Mouse (Mus musculus) forebrain, embryonic 10.5 days (tissue): ENCODE results near the gene Wdr83os. TPM values are rescaled to one million over a fixed set of nuclear protein-coding genes. Genes with fewer than 3 reads are reported as not detected.
A peak's percentile ranks its signal among the peaks of the same experiment; 100 is the strongest.
"Not testable (repeated sequence)": the region's sequence is repeated elsewhere in the genome, so short reads cannot be mapped to it uniquely, and the experiment has no call there.

Experiments used
- DNase-seq: peaks from one replicate; pipeline ENCODE4 v3.0.0-alpha.2; 2017; ENCODE audit warnings: low spot score; ENCODE audit errors: extremely low spot score
- H3K27ac ChIP-seq: fragments of 300-500 bp; sonication (generic); 2 replicates; pipeline ENCODE4 v1.5.1; 2016; ENCODE audit warnings: mild to moderate bottlenecking
- H3K27me3 ChIP-seq: fragments of 300-500 bp; sonication (generic); 2 replicates; pipeline ENCODE4 v1.6.1; 2016; ENCODE audit warnings: mild to moderate bottlenecking; ENCODE audit not compliant: poor library complexity, severe bottlenecking
- H3K36me3 ChIP-seq: fragments of 300-500 bp; sonication (generic); replicated peaks from 2 replicates; pipeline ENCODE4 v1.6.1; 2016; ENCODE audit warnings: mild to moderate bottlenecking, moderate library complexity
- H3K4me1 ChIP-seq: fragments of 300-500 bp; sonication (generic); 2 replicates; pipeline ENCODE4 v1.6.1; 2016
- H3K4me3 ChIP-seq: fragments of 300-500 bp; sonication (generic); 2 replicates; pipeline ENCODE4 v1.5.1; 2016; ENCODE audit warnings: mild to moderate bottlenecking, moderate library complexity
- H3K9me3 ChIP-seq: fragments of 300-500 bp; sonication (generic); 2 replicates; pipeline ENCODE4 v1.6.1; 2016; ENCODE audit warnings: mild to moderate bottlenecking, moderate library complexity
- WGBS: fragments of 180-500 bp; shearing (Covaris S2); methylation state at CpG from one replicate; pipeline ENCODE4 v1.1.7; 2016; 5-methylcytosine and 5-hydroxymethylcytosine counted together
- polyA plus RNA-seq: library from polyadenylated mRNA; unstranded; fragments of >200 nt; fragmentation: Nextera tagmentation; extraction: Ambion mirVana; gene quantifications from 2 replicates; pipeline ENCODE4 v1.2.1, GENCODE M21; 2016

The Wdr83os gene
- polyA plus RNA-seq, 1 experiment from 2014 or later, result 142 TPM

GRCm38 (mm10) chr8:85076993-85077392 lies 3.5 kb upstream of the Wdr83os start:
- Histone ChIP-seq H3K4me3 (peak overlapping the region; percentile 25; the same call in 1 of the 2 replicates), H3K36me3 (peaks cover 66% of the 10 kb centered on the region), H3K27me3 (no peaks in the 10 kb centered on the region), H3K27ac (no peak overlapping the region), H3K4me1 (peaks cover 36% of the 10 kb centered on the region), H3K9me3 (no peaks in the 10 kb centered on the region)
- WGBS, result 2% methylated on average over 2 of the region's 2 CpGs
- peak; percentile 79 for DNase-seq

GRCm38 (mm10) chr8:85080214-85080531 lies 367 bp upstream of the Wdr83os start:
- Histone ChIP-seq H3K4me3 (peak overlapping the region; percentile 75), H3K9me3 (no peaks in the 10 kb centered on the region), H3K36me3 (peaks cover 47% of the 10 kb centered on the region), H3K27ac (peak overlapping the region; percentile 84), H3K4me1 (peaks cover 48% of the 10 kb centered on the region), H3K27me3 (no peaks in the 10 kb centered on the region)
- no peak for DNase-seq
- 1% methylated on average over 25 of the region's 25 CpGs for WGBS

GRCm38 (mm10) chr8:85081216-85081555 lies 646 bp downstream of the Wdr83os start, which contains the start of gene Wdr83:
Gene Wdr83 (minus strand): TSS chr8:85081306.
- Histone ChIP-seq H3K36me3 (peaks cover 44% of the 10 kb centered on the region), H3K27me3 (no peaks in the 10 kb centered on the region), H3K27ac (peak within 1 kb of the TSS; percentile 84), H3K9me3 (no peaks in the 10 kb centered on the region), H3K4me1 (peaks cover 48% of the 10 kb centered on the region), H3K4me3 (peak within 1 kb of the TSS; percentile 75)
- WGBS, result 2% methylated on average over 9 of the region's 9 CpGs
- peak; percentile 63 for DNase-seq

DNA sequence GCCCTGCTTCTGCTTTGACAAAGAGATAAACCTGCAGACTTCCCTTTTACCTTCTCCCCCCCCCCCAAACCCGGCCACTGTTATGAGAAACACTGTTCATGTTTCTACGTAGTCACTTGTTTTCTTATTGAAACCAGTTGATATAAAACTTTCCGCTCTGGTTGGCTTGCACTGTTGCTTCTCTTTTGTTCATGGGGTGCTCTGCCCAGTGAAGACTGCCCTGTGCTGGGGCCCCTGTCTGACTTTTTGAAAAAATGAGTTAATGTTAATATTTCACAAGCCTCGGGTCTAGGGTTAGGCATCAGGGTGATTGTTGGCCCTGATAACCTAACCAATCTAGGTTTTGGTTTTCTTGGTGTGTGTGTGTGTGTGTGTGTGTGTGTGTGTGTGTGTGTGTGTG lies 1.6 kb downstream of the Wdr83os start:
- not testable (repeated sequence) for H3K27me3 ChIP-seq, DNase-seq, H3K9me3 ChIP-seq, H3K27ac ChIP-seq
- 92% methylated on average over 4 of the region's 4 CpGs for WGBS
- Histone ChIP-seq H3K4me3 (peak overlapping the region; percentile 75; the same call in 1 of the 2 replicates), H3K4me1 (peaks cover 48% of the 10 kb centered on the region), H3K36me3 (peaks cover 42% of the 10 kb centered on the region)

DNA sequence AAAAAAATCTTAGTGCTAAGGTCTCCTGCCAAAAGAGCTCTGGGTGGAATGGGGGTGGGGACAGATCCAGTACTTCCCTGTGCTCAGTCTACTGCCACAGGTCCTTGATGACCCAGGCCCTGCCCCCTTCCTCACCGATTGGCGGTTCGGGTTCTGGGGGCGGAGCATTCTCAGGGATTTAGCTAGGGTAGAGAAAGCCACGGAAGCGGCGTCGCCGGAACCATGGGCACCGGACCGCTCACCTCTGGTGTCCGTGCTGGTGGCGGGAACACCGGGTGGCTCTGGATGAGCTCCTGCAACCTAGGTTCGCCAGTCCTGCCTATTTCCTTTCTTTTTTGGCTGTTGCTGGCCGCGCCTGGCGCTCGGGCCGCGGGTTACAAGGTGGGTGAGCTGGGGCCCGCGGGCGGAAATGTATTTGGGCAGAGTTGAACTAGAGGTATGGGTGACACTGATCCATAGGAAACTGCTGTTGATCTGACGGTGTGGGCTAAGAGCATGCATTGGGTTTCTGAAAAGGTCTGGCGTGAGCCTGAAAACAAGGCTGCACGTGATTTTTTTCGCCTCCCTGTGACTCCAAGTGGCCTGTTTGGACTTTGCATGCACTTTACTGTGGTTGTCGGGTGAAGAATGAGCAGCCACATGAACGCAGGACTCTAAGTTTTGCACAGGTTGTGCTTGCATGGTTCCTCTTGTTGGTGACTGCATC lies 2.7 kb downstream of the Wdr83os start, which contains the start of gene Man2b1:
Gene Man2b1 (plus strand): TSS at position 163 of the 706 bp plus-strand sequence.
- Histone ChIP-seq H3K27me3 (no peaks in the 10 kb centered on the region), H3K4me1 (peaks cover 48% of the 10 kb centered on the region), H3K4me3 (peak within 1 kb of the TSS; percentile 75), H3K36me3 (peaks cover 44% of the 10 kb centered on the region), H3K9me3 (no peaks in the 10 kb centered on the region), H3K27ac (peak within 1 kb of the TSS; percentile 83)
- peak; percentile 78 for DNase-seq
- 2% methylated on average over 30 of the region's 30 CpGs for WGBS

DNA sequence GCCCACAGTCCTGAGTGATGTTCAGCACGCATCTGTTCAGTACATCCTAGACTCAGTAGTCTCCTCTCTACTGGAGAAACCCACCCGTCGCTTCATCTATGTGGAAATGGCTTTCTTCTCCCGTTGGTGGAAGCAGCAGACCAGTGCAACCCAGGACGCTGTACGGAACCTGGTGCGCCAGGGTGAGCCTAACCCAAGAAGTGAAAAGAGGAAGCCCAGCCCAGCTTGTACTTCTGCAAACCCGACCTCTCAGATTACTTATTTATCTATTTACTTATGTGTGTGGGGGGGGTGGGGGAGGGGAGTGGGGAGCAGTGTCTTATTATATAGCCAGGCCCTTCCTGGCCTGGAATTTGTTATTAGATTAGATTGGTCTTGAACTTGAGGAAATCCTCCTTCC lies 4.1 kb downstream of the Wdr83os start:
- Histone ChIP-seq H3K27ac (no peak overlapping the region), H3K4me1 (peaks cover 40% of the 10 kb centered on the region), H3K4me3 (peak overlapping the region; percentile 66; the same call in 1 of the 2 replicates), H3K36me3 (peaks cover 45% of the 10 kb centered on the region), H3K9me3 (no peaks in the 10 kb centered on the region), H3K27me3 (no peaks in the 10 kb centered on the region)
- WGBS, result 92% methylated on average over 8 of the region's 8 CpGs
- DNase-seq, result no peak

DNA sequence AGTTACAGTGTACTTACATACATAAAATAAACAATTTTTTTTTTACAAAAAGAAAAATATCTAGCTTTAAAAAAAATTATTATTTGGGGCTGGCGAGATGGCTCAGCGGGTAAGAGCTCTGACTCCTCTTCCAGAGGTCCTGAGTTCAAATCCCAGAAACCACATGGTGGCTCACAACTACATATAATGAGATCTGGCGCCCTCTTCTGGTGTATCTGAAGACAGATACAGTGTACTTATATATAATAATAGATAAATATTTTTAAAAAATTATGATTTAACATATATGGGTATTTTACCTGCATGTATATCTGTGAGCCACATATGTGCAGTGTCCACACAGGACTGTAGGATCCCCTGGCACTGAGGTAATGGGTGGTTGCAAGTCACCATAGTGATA lies 5.7 kb downstream of the Wdr83os start:
- Histone ChIP-seq H3K4me1 (peaks cover 32% of the 10 kb centered on the region), H3K27ac (no peak overlapping the region), H3K36me3 (peaks cover 52% of the 10 kb centered on the region), H3K9me3 (no peaks in the 10 kb centered on the region), H3K4me3 (no peak overlapping the region), H3K27me3 (no peaks in the 10 kb centered on the region)
- WGBS, result 79% methylated on average over 3 of the region's 3 CpGs
- no peak for DNase-seq

DNA sequence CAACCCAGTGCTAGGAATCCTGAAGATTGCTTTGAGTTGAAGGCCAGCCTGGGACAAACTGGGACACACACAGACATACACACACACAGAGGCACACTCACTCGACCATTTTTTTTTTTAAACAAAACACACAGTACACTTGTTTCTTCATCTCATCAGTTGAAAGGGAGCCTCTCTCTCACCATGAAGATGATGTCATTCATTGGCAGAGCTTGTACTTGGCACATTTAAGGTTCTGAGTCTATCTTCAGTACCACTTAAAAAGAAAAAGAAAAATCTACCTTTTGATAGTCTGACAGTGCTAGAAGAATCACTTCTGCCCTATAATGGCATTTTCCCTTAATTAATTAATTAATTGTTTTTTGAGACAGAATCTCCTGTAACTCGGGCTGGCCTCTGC lies 8.2 kb downstream of the Wdr83os start:
- H3K4me1 ChIP-seq, result peaks cover 11% of the 10 kb centered on the region
- H3K27ac ChIP-seq, result no peak overlapping the region
- DNase-seq, result no peak
- no peaks in the 10 kb centered on the region for H3K27me3 ChIP-seq
- H3K9me3 ChIP-seq, result no peaks in the 10 kb centered on the region
- WGBS, result 84% methylated on average over 2 of the region's 2 CpGs
- H3K36me3 ChIP-seq, result peaks cover 71% of the 10 kb centered on the region
- no peak overlapping the region for H3K4me3 ChIP-seq

DNA sequence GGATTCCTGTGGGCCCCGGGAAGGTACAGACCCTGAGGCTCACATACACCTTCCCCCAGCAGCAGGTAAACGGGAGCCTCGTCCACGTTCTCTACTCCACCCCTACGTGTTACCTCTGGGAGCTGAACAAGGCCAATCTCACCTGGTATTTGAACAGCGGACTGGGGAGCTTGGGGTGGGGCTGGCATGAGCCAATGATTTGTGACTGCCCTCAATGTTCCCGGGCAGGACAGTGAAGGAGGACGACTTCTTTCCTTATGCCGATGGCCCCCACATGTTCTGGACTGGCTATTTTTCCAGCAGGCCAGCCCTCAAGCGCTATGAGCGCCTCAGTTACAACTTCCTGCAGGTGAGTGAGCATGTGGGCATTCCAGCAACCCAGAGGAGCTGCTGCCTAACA lies 10.3 kb downstream of the Wdr83os start:
- DNase-seq, result no peak
- Histone ChIP-seq H3K27ac (no peak overlapping the region), H3K9me3 (no peaks in the 10 kb centered on the region), H3K4me3 (no peak overlapping the region), H3K4me1 (0 out of 2 replicates have a peak, but pooled peaks cover 3% of the 10 kb centered on the region), H3K27me3 (no peaks in the 10 kb centered on the region), H3K36me3 (peaks cover 80% of the 10 kb centered on the region)
- 89% methylated on average over 11 of the region's 11 CpGs for WGBS

GRCm38 (mm10) chr8:85091526-85092090 lies 11.1 kb downstream of the Wdr83os start:
- Histone ChIP-seq H3K4me3 (no peak overlapping the region), H3K36me3 (peaks cover 85% of the 10 kb centered on the region), H3K27me3 (no peaks in the 10 kb centered on the region), H3K4me1 (0 out of 2 replicates have a peak, but pooled peaks cover 3% of the 10 kb centered on the region), H3K27ac (no peak overlapping the region), H3K9me3 (no peaks in the 10 kb centered on the region)
- WGBS, result 27% methylated on average over 21 of the region's 21 CpGs
- no peak for DNase-seq

DNA sequence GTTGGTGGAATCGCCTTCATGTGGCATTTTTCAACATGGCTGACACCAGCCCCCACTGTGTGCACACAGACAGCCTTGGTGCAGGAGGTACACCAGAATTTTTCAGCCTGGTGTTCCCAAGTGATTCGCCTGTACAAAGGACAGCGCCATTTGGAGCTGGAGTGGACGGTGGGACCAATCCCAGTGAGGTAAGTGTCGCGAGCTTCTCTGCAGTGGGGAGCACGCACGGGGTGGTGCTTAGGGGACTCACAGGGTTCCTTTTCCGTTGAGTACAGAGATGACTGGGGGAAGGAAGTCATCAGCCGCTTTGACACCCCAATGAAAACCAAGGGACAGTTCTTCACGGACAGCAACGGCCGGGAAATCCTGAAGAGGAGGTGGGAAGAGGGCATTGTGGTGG lies 14.5 kb downstream of the Wdr83os start:
- no peak overlapping the region for H3K27ac ChIP-seq
- no peak overlapping the region for H3K4me3 ChIP-seq
- H3K4me1 ChIP-seq, result 0 out of 2 replicates have a peak, but pooled peaks cover 3% of the 10 kb centered on the region
- WGBS, result 92% methylated on average over 13 of the region's 13 CpGs
- H3K36me3 ChIP-seq, result peaks cover 81% of the 10 kb centered on the region
- no peaks in the 10 kb centered on the region for H3K9me3 ChIP-seq
- no peak for DNase-seq
- H3K27me3 ChIP-seq, result no peaks in the 10 kb centered on the region

- no peaks in the 10 kb centered on the region for H3K27me3 ChIP-seq
- DNase-seq, result no peak
- no peaks in the 10 kb centered on the region for H3K9me3 ChIP-seq
- H3K4me3 ChIP-seq, result no peak overlapping the region
- H3K36me3 ChIP-seq, result peaks cover 81% of the 10 kb centered on the region
- 91% methylated on average over 7 of the region's 7 CpGs for WGBS
- 0 out of 2 replicates have a peak, but pooled peaks cover 3% of the 10 kb centered on the region for H3K4me1 ChIP-seq
- no peak overlapping the region for H3K27ac ChIP-seq
These were observed 15.0 kb downstream of the Wdr83os start for GRCm38 (mm10) chr8:85095566-85095965.

DNA sequence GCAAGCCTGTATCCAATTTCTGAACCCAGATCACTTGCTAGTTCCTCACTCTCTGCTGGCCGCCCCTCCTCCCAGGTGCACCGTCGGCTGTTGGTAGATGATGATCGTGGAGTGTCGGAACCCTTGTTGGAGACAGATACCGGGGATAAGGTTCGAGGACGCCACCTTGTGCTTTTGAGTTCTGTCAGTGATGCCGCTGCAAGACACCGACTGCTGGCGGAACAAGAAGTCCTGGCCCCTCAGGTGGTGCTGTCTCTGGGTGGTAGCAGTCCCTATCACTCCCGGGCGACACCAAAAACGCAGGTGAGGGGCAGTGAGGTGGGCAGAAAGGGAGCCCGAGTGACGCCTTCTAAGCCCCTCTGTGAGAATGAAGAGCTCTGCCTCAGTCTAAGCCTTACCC lies 15.7 kb downstream of the Wdr83os start:
- Histone ChIP-seq H3K9me3 (0 out of 2 replicates have a peak, but pooled peaks cover 2% of the 10 kb centered on the region), H3K27me3 (no peaks in the 10 kb centered on the region), H3K36me3 (peaks cover 75% of the 10 kb centered on the region), H3K27ac (no peak overlapping the region), H3K4me1 (0 out of 2 replicates have a peak, but pooled peaks cover 3% of the 10 kb centered on the region), H3K4me3 (no peak overlapping the region)
- DNase-seq, result no peak
- WGBS, result 94% methylated on average over 16 of the region's 16 CpGs
